Mouse (Mus musculus): ENCODE results near the gene Tnfrsf13c.

GRCm38 (mm10) chr15:82186931-82187330 lies 37.2 kb downstream of the Tnfrsf13c start:
- TF ChIP-seq CTCF (IDR thresholded peaks at IDR 0.05; ENCODE audit: control insufficient read depth, insufficient read depth, low read length) = no peak
- TF ChIP-seq POLR2A (IDR thresholded peaks at IDR 0.05; ENCODE audit: borderline replicate concordance, control insufficient read depth, low read depth, low read length) = no peak

Data from bone marrow, adult 2 months (tissue).